Mouse (Mus musculus): ENCODE measurements around the gene Fcor.

DNA sequence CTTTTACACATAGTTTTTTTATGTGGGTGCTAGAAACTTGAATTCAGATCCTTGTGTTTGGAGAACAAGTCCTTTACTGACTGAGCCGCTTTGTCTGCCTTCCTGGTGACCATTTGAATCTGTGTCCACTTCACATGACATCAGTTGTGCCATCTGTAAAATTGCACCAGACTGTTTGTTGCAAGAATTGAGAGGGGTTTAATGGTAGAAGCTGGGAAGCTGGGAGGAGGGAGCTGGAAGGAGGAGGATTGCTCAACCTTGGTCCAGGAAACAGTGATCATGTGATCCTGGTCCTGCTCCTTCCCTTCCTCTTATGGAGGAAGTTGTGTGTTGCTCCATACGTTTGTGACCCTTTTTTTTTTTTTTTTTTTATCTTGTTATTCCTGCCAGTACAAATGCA, 23.9 kb downstream of the Fcor start:
- TF ChIP-seq CTCF (IDR thresholded peaks at IDR 0.05; ENCODE audit: control insufficient read depth, insufficient read depth, insufficient replicate concordance, low read depth, low read length), result no peak
- no peak for TF ChIP-seq POLR2A (IDR thresholded peaks at IDR 0.05; ENCODE audit: control insufficient read depth, low read depth, low read length)

Measured in testis, adult 2 months (tissue).